Mouse (Mus musculus) adrenal gland, adult 18-20 months (tissue): Measurements from ENCODE around the gene Hdgfl2. TPM values are rescaled to one million over a fixed set of nuclear protein-coding genes. Genes with fewer than 3 reads are reported as not detected.

Source experiments
- DNase-seq, 2 experiments: peaks; one replicate each; pipeline ENCODE4 v3.0.0; 2021 to 2022; ENCODE audit warnings: low spot score in 2 of 2
- total RNA-seq, 2 experiments: library from RNA; stranded (reverse); gene quantifications; 1 replicate in 1 of 2; 2 replicates in 1 of 2; pipeline ENCODE4 v1.2.3; 2021

The Hdgfl2 gene
- total RNA-seq, 2 experiments from 2014 or later: 53.9 to 67.0 TPM

- DNase-seq: peak; percentile 59 to 74
These were observed 45.2 kb downstream of the Hdgfl2 start for GRCm38 (mm10) chr17:56124377-56125275.

DNA sequence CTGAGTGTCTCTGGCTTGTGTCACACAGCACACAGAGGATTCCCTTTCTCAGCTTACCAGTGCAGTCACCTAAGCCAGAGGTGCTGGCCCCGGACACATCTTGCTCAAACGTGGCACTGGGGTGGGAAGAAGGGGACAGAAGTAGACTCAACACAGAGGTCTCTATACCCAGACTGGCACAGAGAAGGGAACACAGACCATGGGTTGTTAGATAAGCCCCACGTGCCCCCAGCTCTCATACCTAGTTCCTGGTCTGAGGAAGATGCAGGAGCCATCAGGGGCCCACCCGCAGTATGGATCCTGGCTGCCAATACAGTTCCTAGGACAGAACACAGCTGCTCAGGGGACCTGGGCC lies 45.8 kb downstream of the Hdgfl2 start:
- no peak for DNase-seq

GRCm38 (mm10) chr17:56126175-56126574 lies 46.7 kb downstream of the Hdgfl2 start:
- DNase-seq: no peak

DNA sequence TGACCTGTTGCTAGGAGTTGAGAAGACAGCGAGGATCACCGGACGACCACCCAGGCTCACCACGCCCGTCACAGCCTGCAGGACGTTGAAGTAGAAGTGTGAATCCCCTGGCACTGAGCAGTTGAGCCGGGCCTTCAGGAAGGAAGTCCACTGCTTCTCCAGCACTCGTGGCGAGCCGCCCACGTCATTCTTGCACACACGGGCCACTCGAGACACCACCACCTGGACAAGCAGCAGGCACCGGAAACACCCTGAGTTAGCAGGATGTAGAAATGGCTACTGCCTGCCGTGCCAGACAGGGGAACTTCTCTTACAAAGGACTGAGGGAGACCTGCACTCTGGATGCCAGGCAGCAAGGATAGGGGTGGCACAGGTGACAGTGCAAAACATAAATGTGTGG lies 48.8 kb downstream of the Hdgfl2 start:
- no peak for DNase-seq

DNA sequence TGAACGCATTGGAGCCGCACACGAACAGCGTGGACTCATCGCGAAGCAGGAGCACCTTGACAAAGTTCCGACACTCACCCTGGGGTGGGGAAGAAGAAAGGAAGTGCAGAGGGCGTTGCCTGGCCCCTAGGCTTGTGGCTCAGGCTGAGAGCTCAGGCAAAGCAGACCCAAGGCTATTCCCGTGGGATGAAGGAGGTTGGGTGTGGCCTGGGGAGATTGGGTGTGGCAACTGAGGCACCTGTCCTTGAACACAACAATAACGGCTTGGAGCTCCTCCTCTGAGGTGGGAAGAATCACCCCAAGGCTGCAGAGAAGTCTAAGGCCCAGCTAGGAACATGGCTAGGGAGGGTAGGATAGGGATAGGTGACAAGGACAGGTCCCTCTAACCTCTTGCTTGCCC lies 51.7 kb downstream of the Hdgfl2 start:
- no peak for DNase-seq

DNA sequence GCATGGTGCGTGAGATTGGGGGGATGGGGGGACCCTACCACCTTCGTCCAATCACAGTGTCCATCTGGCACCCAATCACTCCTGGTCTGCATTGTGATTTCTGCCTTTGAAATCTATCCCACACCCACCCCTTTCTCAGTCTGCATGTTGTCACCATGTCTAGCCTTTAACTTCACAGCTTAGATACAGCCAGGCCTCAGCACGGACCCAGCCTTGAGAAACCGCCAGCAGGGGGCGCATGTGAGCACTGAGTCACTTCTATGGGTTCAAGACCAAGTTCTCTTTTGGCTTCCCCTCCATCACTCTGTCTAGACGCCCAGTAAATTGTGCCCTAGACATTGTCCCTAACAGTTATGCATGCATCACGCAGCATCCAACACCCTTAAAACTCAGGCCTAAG lies 52.4 kb downstream of the Hdgfl2 start:
- peak; percentile 72 to 78 for DNase-seq

DNA sequence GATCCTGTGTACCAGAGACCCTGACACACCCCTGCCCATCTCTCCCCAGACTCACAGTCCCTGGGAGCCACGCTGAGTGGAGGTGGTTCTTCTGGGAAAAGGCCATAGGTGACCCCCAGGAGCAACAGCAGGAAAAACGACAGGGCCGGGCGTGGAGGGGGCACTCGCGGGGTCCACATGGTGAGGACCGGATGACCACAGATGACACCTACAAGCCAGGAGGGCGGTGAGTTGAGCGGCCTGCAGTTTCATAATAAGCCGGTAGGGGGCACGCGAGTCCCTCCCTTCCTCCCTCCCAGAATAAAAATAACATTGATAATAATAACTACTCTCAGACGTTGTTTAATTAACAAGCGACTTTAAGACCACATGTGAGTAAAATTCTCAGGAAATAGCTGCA lies 53.2 kb downstream of the Hdgfl2 start:
- DNase-seq: peak; percentile 65 to 73

DNA sequence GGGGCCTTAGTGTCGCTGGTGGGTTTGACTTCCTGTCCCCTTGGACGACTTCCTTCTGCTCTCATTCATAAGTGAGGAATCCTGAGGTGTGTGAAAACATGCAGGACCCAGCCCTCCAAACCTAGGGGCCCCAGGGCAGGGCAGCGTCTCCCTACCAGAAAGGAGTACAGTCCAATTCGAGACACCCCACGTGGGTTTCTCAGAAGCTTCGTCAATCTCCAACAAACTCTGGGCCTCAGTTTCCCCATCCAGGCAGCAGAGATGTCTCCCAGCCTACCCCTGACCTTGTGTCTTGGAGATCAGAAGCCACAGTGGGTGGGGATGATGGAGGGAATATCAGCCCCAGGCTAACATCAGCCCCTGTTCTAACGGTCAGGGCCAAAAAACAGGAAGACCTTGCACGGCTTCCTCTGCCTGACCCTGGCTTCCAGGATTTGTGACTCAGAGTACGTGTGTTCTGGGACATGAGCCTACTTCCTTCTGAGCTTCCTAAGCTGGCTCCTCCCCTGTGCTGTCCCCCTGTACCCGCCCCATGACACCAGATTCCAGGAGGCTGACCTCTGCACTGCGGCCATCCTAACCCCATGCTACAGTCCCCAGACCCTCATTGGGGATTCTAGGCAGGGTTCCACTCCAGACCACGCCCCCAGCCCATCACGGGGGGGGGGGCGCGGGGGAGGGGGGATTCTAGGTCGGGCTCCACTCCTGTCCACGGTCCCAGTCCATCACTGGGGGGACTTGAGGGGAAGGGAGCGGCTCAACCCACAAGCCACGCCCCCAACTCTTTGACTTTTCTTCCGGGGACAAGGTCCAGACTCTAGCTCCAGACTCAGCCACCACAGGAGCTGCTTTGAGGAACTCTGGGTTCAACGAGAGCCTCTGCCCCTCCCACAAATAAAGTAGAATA lies 54.3 kb downstream of the Hdgfl2 start:
- DNase-seq: peak; percentile 56 to 60

GRCm38 (mm10) chr17:56134463-56134971 lies 55.1 kb downstream of the Hdgfl2 start:
- DNase-seq: peak; percentile 74 to 84

DNA sequence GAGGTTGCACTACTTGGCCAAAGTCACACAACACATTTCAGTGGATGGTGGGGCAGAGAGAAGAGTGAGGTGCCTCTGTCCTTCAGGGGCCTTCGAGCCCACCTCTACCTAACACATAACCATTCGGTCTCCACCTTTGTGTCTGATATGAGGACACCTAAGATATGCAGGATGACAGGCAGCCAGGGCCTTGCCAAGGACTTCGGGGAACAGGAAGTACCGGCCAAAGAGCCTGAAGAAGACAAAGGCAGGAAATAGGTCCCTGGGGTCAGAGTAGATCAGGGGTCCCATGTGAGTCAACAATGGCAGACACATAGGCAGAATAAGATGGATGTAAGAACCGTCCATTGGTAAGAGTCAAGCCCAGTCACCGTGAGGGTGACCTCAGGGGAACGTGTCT lies 57.1 kb downstream of the Hdgfl2 start:
- DNase-seq: no peak

DNA sequence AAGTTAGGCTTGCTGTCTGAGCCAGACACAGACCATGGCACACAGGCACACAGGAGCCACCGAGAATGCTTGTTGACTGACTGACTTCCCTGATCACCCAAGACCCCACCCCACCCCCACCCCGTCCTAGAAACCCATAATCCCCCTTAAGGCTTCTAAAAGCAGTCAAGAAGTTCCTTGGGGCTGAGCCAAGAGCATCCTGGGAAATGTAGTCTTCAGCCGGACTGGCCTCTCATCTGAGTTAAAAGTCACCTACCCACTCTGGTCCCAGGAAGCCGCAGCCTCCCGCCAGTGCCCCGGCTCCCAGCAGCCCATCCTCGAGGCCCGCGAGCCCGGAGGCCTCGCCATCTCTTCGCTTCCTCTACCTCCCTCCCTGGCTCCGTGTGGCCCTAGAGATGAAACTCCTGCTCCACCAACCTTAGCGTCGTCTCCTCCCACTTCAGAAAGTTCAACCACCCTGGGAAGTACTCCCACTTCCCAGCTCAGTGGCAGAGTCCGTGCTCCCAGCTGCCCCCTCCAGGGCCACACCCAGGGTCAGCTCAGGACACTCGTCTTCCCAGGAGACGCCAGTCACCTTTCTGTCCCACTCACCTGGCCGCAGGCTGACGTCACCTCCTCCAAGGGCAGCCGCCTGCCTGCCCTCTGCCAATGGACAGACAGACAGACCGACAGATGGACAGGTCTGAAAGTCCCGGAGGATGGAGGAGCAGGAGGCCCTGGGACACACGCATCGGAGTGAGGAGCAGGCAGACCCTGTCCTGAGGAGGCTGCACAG lies 58.6 kb downstream of the Hdgfl2 start:
- no peak for DNase-seq

- no peak for DNase-seq
These were observed 59.9 kb downstream of the Hdgfl2 start for GRCm38 (mm10) chr17:56139355-56139754.

GRCm38 (mm10) chr17:56139858-56140595 lies 60.6 kb downstream of the Hdgfl2 start, which contains the start of gene Sema6b:
Sema6b (minus strand) TSS chr17:56140343.
- peak; percentile 52 to 72 for DNase-seq

- DNase-seq: no peak
These were observed 62.5 kb downstream of the Hdgfl2 start for GRCm38 (mm10) chr17:56141702-56142605.

DNA sequence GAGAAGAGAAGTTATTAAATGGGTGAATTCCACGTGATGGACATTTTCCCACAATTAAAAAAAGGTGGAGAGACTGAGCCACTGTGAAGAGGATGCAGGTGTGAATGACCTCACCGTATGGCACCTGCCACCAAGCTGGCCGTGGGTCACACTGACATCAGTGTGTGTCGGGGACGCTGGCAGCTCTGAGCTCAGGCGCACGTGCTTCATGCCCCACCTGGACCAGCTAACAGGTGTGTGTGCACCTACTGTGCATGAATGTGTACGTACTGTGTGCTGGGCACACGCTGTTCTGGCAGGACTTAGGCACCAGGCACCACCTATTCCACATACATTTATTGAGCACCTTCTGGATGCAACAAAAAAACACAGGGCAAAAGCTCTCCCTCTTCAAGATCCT lies 65.1 kb downstream of the Hdgfl2 start:
- no peak for DNase-seq

- no peak for DNase-seq
These were observed 66.7 kb downstream of the Hdgfl2 start for GRCm38 (mm10) chr17:56146131-56146530.

GRCm38 (mm10) chr17:56147420-56147819 lies 68.0 kb downstream of the Hdgfl2 start:
- DNase-seq: no peak

- DNase-seq: no peak
These were observed 68.8 kb downstream of the Hdgfl2 start for GRCm38 (mm10) chr17:56148280-56148679.
